23 mouse cellular contexts compared by ENCODE assay signal in the genomic region with DNA sequence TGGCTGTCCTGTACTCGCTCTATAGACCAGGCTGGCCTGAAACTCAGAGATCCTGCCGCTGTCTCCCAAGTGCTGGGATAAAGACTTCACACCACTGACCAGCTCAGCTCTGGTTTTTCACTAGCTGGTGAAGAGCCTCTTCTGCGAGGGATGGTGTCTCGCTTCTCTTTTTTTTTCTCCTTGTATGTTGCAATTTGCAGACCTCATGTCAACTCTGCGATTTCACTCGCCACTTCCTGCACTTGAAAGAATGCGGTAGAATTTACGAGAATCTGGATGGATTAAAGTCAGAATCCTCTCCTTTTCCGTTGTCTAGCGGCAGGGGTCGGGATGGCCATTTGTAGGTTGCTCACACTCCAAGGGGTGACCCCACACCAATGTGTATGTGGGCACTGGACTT. TPM values are rescaled to one million over a fixed set of nuclear protein-coding genes. Genes with fewer than 3 reads are reported as not detected.
A peak's percentile ranks its signal among the peaks of the same experiment; 100 is the strongest.
DNase-seq lines count a peak whose midpoint lies in the region; ATAC-seq and TF ChIP-seq lines count a peak whose summit lies in the region.
"Had no signal": no experiment of that assay in that cellular context is flagged by ENCODE, and none has a peak within 500 bp of the region (broad histone marks: within the 10 kb centered on the region; RNA-seq: fewer than 3 reads in every experiment).

No protein-coding gene starts in this region.

- no peak overlapping the region for H3K4me3 ChIP-seq in kidney, adult 2 months (ENCODE audit: insufficient read depth, low read depth, low read length)
- H3K4me3 ChIP-seq in kidney, embryonic 16.5 days (ENCODE audit: low read length): no peak overlapping the region
- H3K4me3 ChIP-seq in ES-Bruce4 (ENCODE audit: low read depth, low read length): no peak overlapping the region
- H3K4me3 ChIP-seq in midbrain, embryonic 15.5 days: no peak overlapping the region
- H3K4me3 ChIP-seq: embryonic facial prominence, embryonic 13.5 days; heart, embryonic 13.5 days; liver, embryonic 15.5 days; midbrain, embryonic 13.5 days had no signal

- TF ChIP-seq CTCF in kidney, adult 2 months (conservative IDR thresholded peaks at IDR 0.05; ENCODE audit: insufficient read depth, insufficient read length, low read depth, low read length): no peak
- TF ChIP-seq CTCF in ES-Bruce4 (IDR thresholded peaks at IDR 0.05; ENCODE audit: low read depth, low read length): no peak

- TF ChIP-seq POLR2A in kidney, adult 2 months (IDR thresholded peaks at IDR 0.05; ENCODE audit: low read depth, low read length): no peak
- no peak for TF ChIP-seq POLR2A in ES-Bruce4 (IDR thresholded peaks at IDR 0.05; ENCODE audit: insufficient read depth, low read length)

- H3K36me3 ChIP-seq in kidney, adult 2 months (ENCODE audit: control insufficient read depth, insufficient read depth, low read length): no peaks in the 10 kb centered on the region
- H3K36me3 ChIP-seq in kidney, embryonic 16.5 days (ENCODE audit: insufficient read depth, low read length): no peaks in the 10 kb centered on the region
- H3K36me3 ChIP-seq in ES-Bruce4 (ENCODE audit: control insufficient read depth, insufficient read depth, low read length, poor library complexity, severe bottlenecking): peaks cover 2% of the 10 kb centered on the region; the same call in 1 of the 2 replicates
- H3K36me3 ChIP-seq in midbrain, embryonic 15.5 days (replicated peaks): no peaks in the 10 kb centered on the region
- H3K36me3 ChIP-seq: embryonic facial prominence, embryonic 13.5 days; heart, embryonic 13.5 days; liver, embryonic 15.5 days; midbrain, embryonic 13.5 days had no signal

- 85% methylated on average over 11 of the region's 11 CpGs for WGBS in kidney, adult 2 months
- WGBS in kidney, embryonic 16.5 days: 80% methylated on average over 11 of the region's 11 CpGs
- 90% methylated on average over 11 of the region's 11 CpGs for WGBS in midbrain, embryonic 15.5 days

- H3K27me3 ChIP-seq in kidney, adult 2 months (replicated peaks; ENCODE audit: control insufficient read depth, insufficient read depth, low read length): no peaks in the 10 kb centered on the region
- H3K27me3 ChIP-seq in kidney, embryonic 16.5 days (ENCODE audit: insufficient read depth, low read length): no peaks in the 10 kb centered on the region
- H3K27me3 ChIP-seq in ES-Bruce4 (ENCODE audit: control insufficient read depth, insufficient read depth, low read length, poor library complexity, severe bottlenecking): no peaks in the 10 kb centered on the region
- H3K27me3 ChIP-seq in midbrain, embryonic 15.5 days (replicated peaks): no peaks in the 10 kb centered on the region
- H3K27me3 ChIP-seq: embryonic facial prominence, embryonic 13.5 days; heart, embryonic 13.5 days; liver, embryonic 15.5 days; midbrain, embryonic 13.5 days; Patski had no signal

- H3K4me2 ChIP-seq in kidney, embryonic 16.5 days (replicated peaks; ENCODE audit: low read depth, low read length): no peak overlapping the region
- H3K4me2 ChIP-seq in midbrain, embryonic 15.5 days: no peak overlapping the region
- H3K4me2 ChIP-seq: embryonic facial prominence, embryonic 13.5 days; heart, embryonic 13.5 days; liver, embryonic 15.5 days; midbrain, embryonic 13.5 days had no signal

- H3K4me1 ChIP-seq in kidney, adult 2 months (ENCODE audit: control insufficient read depth, insufficient read depth, low read length): no peaks in the 10 kb centered on the region
- no peaks in the 10 kb centered on the region for H3K4me1 ChIP-seq in kidney, embryonic 16.5 days (ENCODE audit: insufficient read depth, low read length)
- no peaks in the 10 kb centered on the region for H3K4me1 ChIP-seq in ES-Bruce4 (ENCODE audit: control insufficient read depth, insufficient read depth, low read length)
- H3K4me1 ChIP-seq in midbrain, embryonic 15.5 days: no peaks in the 10 kb centered on the region
- H3K4me1 ChIP-seq: embryonic facial prominence, embryonic 13.5 days; heart, embryonic 13.5 days; liver, embryonic 15.5 days; midbrain, embryonic 13.5 days had no signal

- no peak for ATAC-seq in kidney, embryonic 16.5 days (ENCODE audit: low FRiP score, low TSS enrichment)
- ATAC-seq in megakaryocyte progenitor cell, adult 5-6 weeks (replicated peaks; ENCODE audit: poor library complexity): peak; percentile 98
- no peak for ATAC-seq in midbrain, embryonic 15.5 days (replicated peaks)
- ATAC-seq: activated CD4-positive, CD25-positive, alpha-beta regulatory T cell, adult 4 months; forebrain, embryonic 14.5 days; hindbrain, postnatal 0 days; intestine, postnatal 0 days; midbrain, embryonic 13.5 days; Patski had no signal

- no peaks in the 10 kb centered on the region for H3K9me3 ChIP-seq in kidney, embryonic 16.5 days (ENCODE audit: low read length)
- H3K9me3 ChIP-seq in ES-Bruce4 (replicated peaks; ENCODE audit: control insufficient read depth, insufficient read depth, low read length, poor library complexity, severe bottlenecking): peaks cover 5% of the 10 kb centered on the region
- no peaks in the 10 kb centered on the region for H3K9me3 ChIP-seq in midbrain, embryonic 15.5 days
- H3K9me3 ChIP-seq: embryonic facial prominence, embryonic 13.5 days; heart, embryonic 13.5 days; liver, embryonic 15.5 days; midbrain, embryonic 13.5 days had no signal

- no peak overlapping the region for H3K27ac ChIP-seq in kidney, adult 2 months (ENCODE audit: insufficient read depth, low read depth, low read length)
- no peak overlapping the region for H3K27ac ChIP-seq in kidney, embryonic 16.5 days (ENCODE audit: low read length)
- H3K27ac ChIP-seq in ES-Bruce4 (ENCODE audit: insufficient read depth, low read length): peak overlapping the region; percentile 67; the same call in 1 of the 2 replicates
- no peak overlapping the region for H3K27ac ChIP-seq in midbrain, embryonic 15.5 days
- H3K27ac ChIP-seq: embryonic facial prominence, embryonic 13.5 days; heart, embryonic 13.5 days; hindbrain, postnatal 0 days; kidney, postnatal 0 days; liver, embryonic 15.5 days; midbrain, embryonic 13.5 days had no signal

- no peak overlapping the region for H3K9ac ChIP-seq in kidney, embryonic 16.5 days (replicated peaks; ENCODE audit: low read length)
- H3K9ac ChIP-seq in ES-Bruce4 (ENCODE audit: low read depth, poor library complexity, severe bottlenecking): no peak overlapping the region
- no peak overlapping the region for H3K9ac ChIP-seq in midbrain, embryonic 15.5 days
- H3K9ac ChIP-seq: embryonic facial prominence, embryonic 13.5 days; heart, embryonic 13.5 days; liver, embryonic 15.5 days; midbrain, embryonic 13.5 days had no signal

- TF ChIP-seq EP300 in ES-Bruce4 (IDR thresholded peaks at IDR 0.05; ENCODE audit: insufficient read depth, low read depth, low read length): no peak

- DNase-seq in kidney, adult 2 months: peak; percentile 21
- DNase-seq in brain, adult 2 months (ENCODE audit: low read depth, low spot score): peak; percentile 3
- no peak for DNase-seq in MN1 (ENCODE audit: low spot score)
- DNase-seq in adipocyte (ENCODE audit: low spot score): no peak
- DNase-seq: adrenal gland, postnatal 14 days; cerebellum, adult 8-10 months; gastrocnemius, postnatal 14 days; retina, postnatal 1 day; thymus, postnatal 14 days had no signal

RNA-seq across cellular contexts. Expression of a gene that starts 32.3 kb away (rescaled TPM):
- polyA plus RNA-seq in kidney, adult 2 months (2012; rRNA removed): 97.5 and 119 TPM in 2 replicates
- 261 and 265 TPM in 2 replicates for polyA plus RNA-seq in kidney, embryonic 16.5 days (2015; fragmentation: Nextera tagmentation; extraction: Ambion mirVana)
- 396 and 407 TPM in 2 replicates for polyA plus RNA-seq in ES-Bruce4 (2011; ENCODE audit: insufficient read depth, insufficient read length, low read depth, missing spikeins)
- total RNA-seq in megakaryocyte progenitor cell, adult 5-6 weeks (2015): 143 and 167 TPM in 2 replicates
- total RNA-seq in megakaryocyte progenitor cell, adult 5-6 weeks (2017): 86.8 and 87.9 TPM in 2 replicates
- 272 and 286 TPM in 2 replicates for polyA plus RNA-seq in midbrain, embryonic 15.5 days (2015; fragmentation: Nextera tagmentation; extraction: Ambion mirVana)

RNA-seq across cellular contexts. Expression of a gene that starts 56.3 kb away (rescaled TPM):
- polyA plus RNA-seq in kidney, adult 2 months (2012; rRNA removed): 25.3 and 38.8 TPM in 2 replicates
- polyA plus RNA-seq in kidney, embryonic 16.5 days (2015; fragmentation: Nextera tagmentation; extraction: Ambion mirVana): 109 and 116 TPM in 2 replicates
- polyA plus RNA-seq in ES-Bruce4 (2011; ENCODE audit: insufficient read depth, insufficient read length, low read depth, missing spikeins): 315 and 353 TPM in 2 replicates
- 214 and 237 TPM in 2 replicates for total RNA-seq in megakaryocyte progenitor cell, adult 5-6 weeks (2015)
- 237 and 264 TPM in 2 replicates for total RNA-seq in megakaryocyte progenitor cell, adult 5-6 weeks (2017)
- polyA plus RNA-seq in midbrain, embryonic 15.5 days (2015; fragmentation: Nextera tagmentation; extraction: Ambion mirVana): 157 and 173 TPM in 2 replicates

Comparison
In these comparisons a context has a peak if more than half of its experiments do, and no peak if none do; other contexts are left out.
1. DNase-seq: peak in kidney, adult 2 months (single experiment) and brain, adult 2 months (single experiment); none in MN1 (single experiment) and adipocyte (single experiment).